Mouse (Mus musculus): ENCODE results near the gene Agpat1.
A peak's percentile ranks its signal among the peaks of the same experiment; 100 is the strongest.

The Agpat1 gene

DNA sequence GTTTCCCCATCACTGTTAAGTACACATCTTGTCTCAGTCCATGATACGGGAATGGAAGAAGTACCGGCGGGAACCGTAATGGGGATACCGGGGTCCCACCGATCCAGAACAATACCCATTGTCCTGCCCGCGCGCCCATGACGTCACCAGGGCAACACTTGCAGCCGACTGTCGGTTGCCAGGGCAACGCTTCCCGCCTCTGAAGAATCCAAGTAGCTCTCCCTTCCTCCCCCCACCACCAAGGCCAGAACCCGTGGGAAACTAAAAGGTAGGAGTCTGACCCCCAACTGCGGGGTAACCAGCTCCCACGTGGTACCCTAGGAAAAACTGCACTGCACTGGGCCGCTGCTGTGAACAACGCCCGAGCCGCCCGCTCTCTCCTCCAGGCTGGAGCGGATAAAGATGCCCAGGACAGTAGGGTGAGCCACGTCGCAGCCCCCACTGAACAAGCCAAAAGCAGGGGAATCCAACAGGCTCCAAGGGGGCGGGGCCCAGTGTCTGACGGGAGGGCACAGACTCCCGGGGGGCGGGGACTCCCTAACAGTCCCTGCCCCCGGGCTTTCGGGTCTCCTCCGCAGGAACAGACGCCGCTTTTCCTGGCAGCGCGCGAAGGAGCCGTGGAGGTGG, 17.2 kb upstream of the Agpat1 start:
- peak; percentile 57 for DNase-seq (ENCODE audit: low spot score)

DNA sequence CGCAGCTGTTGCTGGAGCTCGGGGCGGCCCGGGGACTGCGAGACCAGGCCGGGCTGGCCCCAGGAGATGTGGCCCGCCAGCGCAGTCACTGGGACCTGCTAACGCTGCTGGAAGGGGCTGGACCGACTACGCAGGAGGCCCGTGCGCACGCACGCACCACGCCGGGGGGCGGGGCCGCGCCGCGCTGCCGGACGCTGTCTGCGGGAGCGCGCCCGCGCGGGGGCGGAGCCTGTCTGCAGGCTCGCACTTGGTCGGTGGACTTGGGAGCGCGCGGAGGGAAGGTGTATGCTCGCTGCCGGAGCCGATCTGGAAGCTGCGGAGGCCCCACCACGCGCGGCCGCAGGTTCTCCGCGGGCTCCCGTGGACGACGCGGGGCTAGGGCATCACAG, 16.6 kb upstream of the Agpat1 start:
- DNase-seq (ENCODE audit: low spot score) = peak; percentile 76

DNA sequence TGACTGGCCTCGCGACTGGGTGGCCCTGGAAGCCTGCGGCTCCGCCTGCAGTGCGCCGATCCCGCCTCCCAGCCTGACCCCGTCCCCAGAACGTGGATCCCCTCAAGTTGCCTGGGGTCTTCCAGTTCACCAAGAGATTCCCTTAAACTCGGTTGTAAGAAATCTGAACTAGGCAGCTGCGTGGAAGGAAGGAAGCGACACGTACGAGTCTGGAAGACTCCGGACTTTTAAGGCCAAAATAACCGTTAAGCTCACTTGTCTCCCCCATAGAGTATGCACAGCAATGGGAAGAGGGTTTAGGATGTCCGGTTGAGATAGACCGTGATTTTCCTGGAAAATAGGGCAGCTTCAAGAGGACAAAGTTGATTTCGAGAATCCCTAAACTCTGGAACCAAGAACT, 16.2 kb upstream of the Agpat1 start:
- DNase-seq (ENCODE audit: low spot score) = no peak

DNA sequence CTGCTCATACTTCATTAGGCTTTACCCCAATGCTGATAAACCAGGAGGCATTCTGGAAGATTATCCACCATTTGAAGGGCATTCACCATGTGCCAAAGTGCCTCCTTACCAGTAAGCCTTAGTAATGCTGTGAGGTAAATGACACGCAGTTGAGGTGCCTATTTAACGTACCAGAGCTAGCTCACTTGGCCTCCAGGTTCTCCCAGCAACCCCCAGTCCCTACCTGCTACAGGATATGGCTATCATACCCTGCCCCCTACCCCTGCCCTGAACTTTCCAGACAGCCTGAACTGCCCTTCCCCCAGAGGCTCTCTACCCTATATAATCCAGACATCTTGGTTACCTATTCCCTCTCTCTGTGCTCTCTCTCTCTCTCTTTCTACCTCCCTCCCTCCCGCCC, 15.3 kb upstream of the Agpat1 start:
- no peak for DNase-seq (ENCODE audit: low spot score)

DNA sequence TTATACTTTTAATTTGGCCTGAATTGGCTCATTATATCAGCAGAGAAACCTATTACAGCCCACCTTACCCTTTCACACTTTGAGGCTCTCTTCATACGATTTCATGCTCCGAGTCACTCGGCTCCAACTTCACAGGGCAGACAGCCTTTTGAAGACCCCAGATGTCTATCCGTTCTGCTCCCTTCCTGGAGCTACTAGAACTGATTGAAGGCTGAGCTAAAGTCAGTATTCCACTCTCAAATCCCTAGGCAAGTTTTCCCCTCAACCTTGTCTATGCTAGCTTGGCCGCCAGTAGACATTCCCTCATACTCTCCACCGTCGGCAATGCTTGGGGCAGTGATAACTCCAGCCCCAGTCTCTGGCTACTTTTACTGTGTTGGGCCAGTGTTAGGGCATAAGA, 14.9 kb upstream of the Agpat1 start:
- no peak for DNase-seq (ENCODE audit: low spot score)

DNA sequence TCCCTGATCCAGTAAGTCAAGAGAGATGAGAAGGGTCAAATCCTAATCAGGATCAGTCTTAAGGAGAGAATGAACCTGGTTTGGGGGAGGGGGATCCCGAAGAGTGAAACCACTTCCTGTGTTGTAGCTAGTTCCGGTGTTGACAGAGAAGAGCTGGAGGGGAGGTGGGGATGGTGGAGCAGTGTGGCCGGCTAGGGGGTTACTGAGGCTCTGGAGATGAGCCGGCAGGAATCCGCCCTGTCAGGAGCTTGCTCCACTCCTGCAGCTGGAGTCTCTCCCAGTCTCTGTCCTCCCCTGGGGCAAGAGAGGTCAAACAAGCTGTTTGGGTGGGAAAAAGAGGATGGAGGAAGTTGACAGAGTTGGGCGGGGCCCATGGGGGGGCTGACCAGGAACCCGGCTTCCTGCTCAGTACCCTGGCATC, 14.4 kb upstream of the Agpat1 start, which contains the start of gene Gpsm3:
TSS of gene Gpsm3 (plus strand) at position 126 of the 421 bp plus-strand sequence.
- DNase-seq (ENCODE audit: low spot score) = no peak

DNA sequence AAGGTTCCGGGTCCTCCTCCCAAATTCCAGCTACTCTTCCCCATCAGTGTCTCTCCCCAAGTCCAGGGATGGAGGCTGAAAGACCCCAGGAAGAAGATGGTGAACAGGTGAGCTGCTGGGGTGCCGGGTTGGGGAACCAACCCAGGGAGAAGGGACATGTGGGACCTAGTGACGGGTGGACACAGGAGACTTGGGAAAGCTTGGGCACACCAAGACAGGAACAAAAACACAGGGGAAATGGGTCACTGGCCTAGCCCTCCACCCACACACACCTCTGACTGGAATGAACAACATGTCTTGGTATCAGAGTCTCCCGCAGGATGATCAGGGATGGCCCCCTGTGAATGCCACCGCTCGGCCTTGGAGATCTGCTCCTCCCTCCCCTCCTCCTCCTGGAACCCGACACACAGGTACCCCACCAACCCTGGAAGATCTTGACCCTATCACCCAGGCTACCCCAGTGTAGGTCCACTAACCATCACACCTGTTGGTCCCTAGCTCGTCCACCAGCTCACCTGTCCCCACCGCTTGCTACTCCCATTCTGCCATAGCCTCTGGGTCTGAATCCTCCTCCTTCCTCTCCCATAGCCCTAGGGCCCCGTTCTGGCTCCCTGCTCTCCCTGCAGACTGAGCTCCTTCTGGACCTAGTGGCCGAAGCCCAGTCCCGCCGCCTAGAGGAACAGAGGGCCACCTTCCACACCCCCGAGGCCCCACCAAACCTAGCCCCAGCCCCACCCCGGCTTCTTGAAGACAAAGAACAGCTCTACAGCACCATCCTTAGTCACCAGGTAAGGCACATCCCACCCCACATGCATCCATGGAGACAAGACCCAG, 13.7 kb upstream of the Agpat1 start:
- DNase-seq (ENCODE audit: low spot score) = no peak

DNA sequence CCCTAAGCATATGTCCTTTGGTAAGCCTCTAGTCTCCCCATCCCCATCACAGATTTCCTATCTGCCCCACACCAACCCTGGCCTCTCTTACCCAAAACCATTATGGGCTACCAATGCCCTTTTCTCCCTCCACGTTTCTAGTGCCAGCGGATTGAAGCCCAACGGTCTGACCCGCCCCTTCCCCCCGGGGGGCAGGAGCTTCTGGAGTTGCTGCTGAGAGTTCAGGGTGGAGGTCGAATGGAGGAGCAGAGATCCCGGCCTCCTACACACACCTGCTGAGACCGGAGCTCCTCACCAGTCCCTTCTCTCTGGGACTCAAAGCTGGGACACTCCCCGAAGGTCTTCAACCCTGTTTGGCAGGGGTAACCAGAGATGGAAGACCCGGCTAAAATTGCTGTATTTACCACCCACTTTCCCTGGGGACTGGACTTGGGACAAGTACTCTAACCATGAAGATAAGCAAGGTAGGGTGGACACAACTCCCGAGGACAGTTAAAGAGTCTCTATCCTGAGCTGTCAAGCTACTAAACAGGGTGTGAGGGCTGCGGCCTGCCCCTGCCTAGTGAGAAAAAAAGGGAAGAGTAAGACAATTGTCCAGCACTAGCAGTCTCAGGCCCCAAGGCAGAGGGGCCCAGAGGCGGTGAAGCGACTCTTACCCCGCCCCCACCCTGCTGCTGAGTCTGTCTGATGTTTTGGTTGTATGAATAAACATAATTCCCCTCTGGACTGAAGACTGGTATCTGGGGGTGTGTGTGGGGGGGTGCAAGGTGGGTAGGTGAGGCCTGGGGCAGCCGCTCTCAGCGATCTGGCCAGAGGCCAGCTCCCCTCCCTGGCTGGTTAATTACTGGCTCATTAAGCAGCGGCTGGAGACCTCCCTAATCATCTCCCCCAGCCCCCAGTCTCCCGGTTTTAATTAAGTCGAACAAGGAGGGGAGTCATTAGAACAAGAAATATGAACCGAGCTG, 12.8 kb upstream of the Agpat1 start, which contains the start of gene Pbx2:
TSS of gene Pbx2 (plus strand) at position 238 of the 965 bp plus-strand sequence.
- no peak for DNase-seq (ENCODE audit: low spot score)

DNA sequence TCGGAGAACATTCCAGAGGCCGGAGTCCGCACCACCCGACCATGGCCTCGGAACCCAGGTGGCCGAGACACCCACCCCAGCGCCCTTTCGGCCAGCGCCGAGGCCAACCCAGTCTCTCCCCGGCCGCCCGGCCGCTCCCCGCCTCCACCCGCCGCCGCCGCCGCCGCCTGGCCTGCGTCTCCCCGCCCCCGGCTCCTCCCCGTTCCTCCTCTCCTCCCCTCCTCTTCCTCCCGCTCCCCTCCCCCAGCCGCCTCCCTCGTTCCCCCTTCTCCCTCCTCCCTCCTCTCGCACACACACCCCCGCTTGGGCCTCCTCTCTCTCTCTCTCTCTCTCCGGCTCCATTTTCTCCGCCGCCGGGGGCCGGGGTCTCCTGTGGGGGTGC, 12.1 kb upstream of the Agpat1 start:
- peak; percentile 84 for DNase-seq (ENCODE audit: low spot score)

DNA sequence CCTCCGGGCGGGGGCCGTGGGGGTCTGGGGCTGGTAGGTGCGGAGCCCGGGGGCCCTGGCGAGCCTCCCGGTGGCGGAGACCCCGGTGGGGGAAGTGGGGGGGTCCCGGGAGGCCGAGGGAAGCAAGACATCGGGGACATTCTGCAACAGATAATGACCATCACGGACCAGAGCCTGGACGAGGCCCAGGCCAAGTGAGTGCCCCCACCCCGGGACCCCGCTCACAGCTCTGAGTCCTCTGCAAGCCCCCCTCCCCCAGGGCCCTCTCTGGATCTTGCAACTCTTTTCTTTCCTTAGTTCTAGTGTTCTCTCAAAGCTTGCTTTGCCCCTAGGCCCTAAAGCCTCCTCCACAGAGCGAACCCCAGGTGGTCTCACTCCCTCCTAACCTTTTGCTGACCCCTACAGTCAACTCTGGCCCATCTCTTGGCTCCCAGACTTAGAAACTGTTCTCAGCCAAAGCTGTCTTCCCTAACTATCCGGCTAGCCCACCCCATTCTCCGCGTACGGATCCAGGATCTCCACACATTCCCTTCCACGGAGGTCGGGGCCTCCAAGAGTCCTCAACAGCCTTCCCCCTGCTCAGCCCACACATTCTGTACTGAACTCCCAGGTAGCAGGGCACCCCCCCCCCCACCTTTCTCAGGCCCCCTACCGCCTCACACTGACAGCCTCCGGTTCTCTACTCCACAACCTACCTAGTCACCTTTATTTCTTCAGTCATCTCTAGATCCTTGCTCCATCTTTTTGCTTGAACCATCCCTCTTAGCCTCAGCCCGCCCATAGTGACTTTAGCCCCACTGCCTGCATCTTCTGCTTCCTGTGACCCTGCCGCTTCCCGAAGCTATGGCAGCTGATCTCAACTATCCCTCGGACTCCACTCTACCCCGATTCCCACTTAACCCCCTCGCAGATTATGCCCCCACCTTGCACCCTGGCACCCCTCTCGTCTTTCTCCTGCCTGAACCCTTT, 11.2 kb upstream of the Agpat1 start:
- DNase-seq (ENCODE audit: low spot score) = no peak

DNA sequence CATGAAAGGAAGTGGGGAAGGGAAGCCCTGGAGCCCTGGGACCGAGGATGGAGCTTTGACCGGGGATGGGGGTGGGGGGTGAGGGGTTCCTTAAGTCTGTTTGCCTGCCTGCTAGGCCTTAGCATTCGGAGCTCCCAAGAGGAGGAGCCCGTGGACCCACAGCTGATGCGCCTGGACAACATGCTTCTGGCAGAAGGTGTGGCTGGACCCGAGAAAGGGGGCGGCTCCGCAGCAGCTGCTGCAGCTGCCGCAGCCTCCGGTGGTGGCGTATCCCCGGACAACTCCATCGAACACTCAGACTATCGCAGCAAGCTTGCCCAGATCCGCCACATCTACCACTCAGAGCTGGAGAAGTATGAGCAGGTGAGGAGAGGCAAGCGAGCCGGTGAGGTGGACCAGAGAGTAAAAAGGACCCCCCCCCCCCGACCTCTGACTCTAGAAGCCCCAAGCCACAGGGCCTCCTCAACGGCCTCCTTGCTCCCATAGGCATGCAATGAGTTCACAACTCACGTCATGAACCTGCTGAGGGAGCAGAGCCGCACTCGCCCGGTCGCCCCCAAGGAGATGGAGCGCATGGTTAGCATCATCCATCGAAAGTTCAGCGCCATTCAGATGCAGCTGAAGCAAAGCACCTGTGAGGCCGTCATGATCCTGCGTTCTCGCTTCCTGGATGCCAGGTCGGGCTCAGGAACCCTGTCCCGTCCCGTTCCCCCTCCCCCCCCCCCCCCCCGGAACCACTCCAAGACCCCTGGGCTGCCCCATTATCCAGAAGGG, 10.1 kb upstream of the Agpat1 start:
- no peak for DNase-seq (ENCODE audit: low spot score)

DNA sequence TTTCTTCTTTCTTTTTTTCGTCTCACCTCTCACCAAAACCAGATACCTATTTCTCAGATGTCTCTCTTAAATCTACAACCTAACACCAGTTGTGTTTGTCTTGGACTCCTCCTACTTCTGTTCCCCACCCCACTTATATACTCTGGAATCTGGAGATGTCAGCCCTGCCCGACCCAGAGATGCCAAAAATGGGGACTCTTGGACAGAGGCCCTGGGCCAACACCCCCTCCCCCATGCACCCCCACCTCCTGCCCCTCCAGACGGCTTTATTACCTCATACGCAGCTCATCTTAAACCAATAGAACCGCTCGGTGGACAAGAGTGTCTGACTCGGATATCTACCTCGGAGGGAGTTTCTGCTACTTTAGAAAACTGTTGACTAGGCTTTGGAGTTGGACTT, 8.0 kb upstream of the Agpat1 start:
- no peak for DNase-seq (ENCODE audit: low spot score)

DNA sequence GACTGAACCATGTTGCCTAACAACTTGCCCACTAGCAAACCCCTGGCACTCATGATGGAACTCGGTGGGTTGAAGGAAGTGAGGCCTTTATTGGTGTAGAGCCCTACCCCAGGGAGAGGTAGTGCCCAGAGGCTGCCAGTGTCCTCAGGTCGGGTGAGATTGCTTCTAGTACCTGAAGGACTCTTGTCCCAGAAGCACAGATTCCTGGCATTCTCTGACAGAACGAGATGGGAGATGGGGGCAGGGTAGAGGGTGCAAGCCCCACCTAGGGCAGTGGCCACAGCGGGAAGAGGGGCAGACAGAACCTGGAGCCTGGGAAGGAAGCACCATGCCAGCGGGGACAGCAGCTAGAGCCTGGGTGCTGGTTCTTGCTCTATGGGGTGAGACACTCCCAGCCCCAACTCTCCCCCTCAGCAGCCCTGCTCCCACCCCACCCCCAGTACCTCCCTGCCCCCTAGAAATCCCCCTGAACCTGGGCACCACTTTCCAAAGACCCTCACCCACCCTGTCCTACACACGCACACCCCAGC, 6.4 kb upstream of the Agpat1 start, which contains the start of gene Ager:
TSS of gene Ager (plus strand) at position 297 of the 530 bp plus-strand sequence.
- no peak for DNase-seq (ENCODE audit: low spot score)

DNA sequence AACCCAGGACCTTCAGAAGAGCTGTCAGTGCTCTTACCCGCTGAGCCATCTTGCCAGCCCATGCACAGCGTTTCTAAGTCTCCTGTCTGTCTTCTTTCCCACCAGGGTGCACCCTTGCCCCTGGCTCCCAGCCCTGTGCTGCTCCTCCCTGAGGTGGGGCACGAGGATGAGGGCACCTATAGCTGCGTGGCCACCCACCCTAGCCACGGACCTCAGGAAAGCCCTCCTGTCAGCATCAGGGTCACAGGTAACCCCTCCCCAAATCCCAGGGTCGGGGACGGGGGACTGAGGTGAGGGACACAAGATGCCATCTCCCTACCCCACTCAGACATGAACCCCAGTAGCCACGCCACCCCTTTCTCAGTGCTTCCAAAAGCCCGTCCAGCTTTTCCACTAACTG, 4.2 kb upstream of the Agpat1 start:
- no peak for DNase-seq (ENCODE audit: low spot score)

DNA sequence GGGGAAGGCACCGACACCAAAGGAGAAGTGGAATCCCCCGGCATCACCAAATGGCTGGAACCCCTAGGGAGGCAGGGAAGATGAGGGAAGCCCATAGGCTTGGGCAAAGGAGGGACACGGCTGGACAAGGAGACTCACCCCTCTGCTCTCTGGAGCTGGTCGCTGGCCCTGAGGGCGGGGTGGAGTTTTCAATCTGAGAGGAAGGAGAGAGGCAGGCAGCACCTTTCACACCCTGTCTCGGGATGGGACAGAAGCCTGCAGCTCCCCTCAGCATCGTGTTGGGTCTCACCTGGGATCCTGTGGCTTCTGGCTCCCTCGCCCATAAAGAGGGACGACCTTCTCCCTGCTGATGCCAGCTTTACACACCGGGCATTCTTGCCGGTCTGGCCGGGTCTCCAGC, 2.3 kb upstream of the Agpat1 start:
- DNase-seq (ENCODE audit: low spot score) = no peak

DNA sequence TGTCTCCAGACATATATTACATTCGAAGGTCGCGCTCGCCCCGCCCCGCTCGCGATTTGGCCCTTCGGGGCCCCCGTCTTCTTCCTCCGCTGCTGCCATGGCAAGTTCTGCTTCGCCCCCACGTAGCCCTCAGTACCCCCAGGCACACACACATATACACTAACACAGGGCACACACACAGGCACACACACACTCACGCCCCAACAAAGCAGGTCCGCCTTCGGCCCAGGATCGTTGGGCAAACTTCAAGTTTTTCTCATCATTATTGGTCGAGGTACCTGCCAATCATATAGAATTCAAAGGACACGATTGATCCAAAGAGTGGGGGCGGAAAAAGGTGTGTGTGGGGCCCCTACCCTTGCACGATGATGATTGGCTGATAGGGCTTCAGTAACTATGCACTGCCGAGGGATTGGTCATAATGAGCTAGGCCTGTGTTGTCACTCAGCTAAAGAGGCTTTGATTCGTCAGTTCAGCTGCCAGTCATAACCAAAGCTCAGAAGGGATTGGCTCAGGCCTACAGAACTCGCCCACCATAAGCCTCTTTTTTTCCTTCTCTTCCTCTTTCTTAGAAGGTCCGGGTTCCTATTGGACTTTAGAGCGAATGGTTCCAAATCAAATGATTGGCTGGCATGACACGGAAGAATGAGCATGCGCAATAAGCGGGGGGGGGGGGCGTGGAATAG, 544 bp upstream of the Agpat1 start, which contains the start of gene Rnf5:
TSS of gene Rnf5 (minus strand) at position 316 of the 686 bp plus-strand sequence.
- DNase-seq (ENCODE audit: low spot score) = peak; percentile 93

DNA sequence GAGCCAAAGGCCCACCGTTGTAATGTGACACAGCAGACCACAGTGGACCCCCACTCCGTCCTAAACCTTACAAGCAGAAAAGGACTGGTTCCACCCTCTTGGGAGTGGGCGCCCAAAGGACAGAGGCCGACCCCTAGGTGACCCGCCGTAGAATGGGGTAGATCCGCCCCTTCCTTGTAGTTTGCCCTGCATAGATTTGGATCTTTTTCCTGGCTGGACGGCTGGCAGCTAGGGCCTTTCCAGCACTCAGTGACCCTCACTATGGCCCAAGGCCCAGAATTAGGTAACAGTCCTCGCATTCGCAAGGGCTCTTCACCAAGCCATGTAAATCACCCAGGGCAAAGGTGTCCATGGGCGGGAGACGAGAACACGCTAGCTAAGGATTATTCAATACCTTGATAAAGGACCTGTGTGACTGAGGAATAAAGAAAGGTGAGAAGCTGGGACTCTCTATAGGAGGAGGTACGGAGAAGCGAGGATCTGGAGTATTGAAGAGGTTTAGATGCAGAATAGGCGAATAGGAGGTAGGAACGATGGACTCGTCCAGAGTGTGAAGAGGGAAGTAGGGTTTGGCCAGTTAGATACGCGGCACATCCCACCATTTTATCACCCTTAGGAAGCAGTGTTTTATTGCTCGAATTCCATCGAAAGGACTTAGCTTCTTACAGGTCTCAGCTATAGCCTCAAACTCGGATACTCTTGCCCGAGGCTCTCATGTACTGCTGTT, 612 bp downstream of the Agpat1 start:
- DNase-seq (ENCODE audit: low spot score) = no peak

DNA sequence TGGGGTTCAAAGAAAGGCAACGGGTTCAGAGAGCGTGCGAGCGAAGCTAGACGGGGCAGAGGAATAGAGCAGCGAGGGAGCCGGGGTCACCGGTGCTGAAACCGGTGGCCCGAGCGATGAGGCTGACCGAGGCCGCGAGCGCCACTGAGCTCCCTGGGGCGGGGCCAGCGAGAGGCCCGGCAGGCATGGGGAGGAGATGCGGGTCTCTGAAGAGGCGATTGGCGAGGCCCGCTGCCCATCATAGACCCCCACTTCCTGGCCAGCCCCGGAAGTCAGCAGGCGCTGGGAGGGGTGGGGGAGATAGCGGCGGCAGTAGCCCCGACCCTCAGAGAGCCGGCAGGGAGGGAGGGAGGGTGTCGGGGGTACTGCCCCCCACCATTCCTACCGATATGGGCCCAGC, 1.5 kb downstream of the Agpat1 start:
- DNase-seq (ENCODE audit: low spot score) = peak; percentile 87

Measured in urinary bladder, postnatal 10 days (tissue).